Mouse (Mus musculus) lung, adult 2 months (tissue): Measurements from ENCODE around the gene Sgo2a.

Experiments used
- CTCF ChIP-seq: fragments of 200-500 bp; IDR thresholded peaks from 2 replicates; pipeline ENCODE4 v1.5.1; 2011; ENCODE audit warnings: mild to moderate bottlenecking, low read length, control low read depth; ENCODE audit not compliant: insufficient read depth
- POLR2A ChIP-seq: fragments of 200-500 bp; IDR thresholded peaks from 2 replicates; pipeline ENCODE4 v1.6.1; 2011; ENCODE audit warnings: low read depth, mild to moderate bottlenecking, control low read depth, low read length, borderline replicate concordance; ENCODE audit errors: extremely low read depth

- TF ChIP-seq POLR2A = no peak
- no peak for TF ChIP-seq CTCF
These were observed 61.2 kb downstream of the Sgo2a start for GRCm38 (mm10) chr1:58056939-58057338.
